Mouse (Mus musculus) retina, adult 2 months (tissue): Measurements from ENCODE around the gene Rps16.
"Not testable (repeated sequence)": the region's sequence is repeated elsewhere in the genome, so short reads cannot be mapped to it uniquely, and the experiment has no call there.

Experiments used
- DNase-seq: peaks from one replicate; pipeline ENCODE4 v3.0.0-alpha.2; 2012; ENCODE audit warnings: low read depth, low spot score

Gene Rps16

GRCm38 (mm10) chr7:28373891-28374495 is 23.5 kb downstream of the Rps16 start:
- DNase-seq, result no peak

- no peak for DNase-seq
These were observed 24.2 kb downstream of the Rps16 start for GRCm38 (mm10) chr7:28374647-28375046.

GRCm38 (mm10) chr7:28375176-28375921 is 24.9 kb downstream of the Rps16 start:
- DNase-seq, result no peak

- DNase-seq, result no peak
These were observed 25.7 kb downstream of the Rps16 start for GRCm38 (mm10) chr7:28376011-28376771.

- no peak for DNase-seq
These were observed 27.0 kb downstream of the Rps16 start for GRCm38 (mm10) chr7:28377190-28378065.

GRCm38 (mm10) chr7:28378066-28378690 is 27.7 kb downstream of the Rps16 start:
- no peak for DNase-seq

- peak; percentile 60 for DNase-seq
These were observed 28.6 kb downstream of the Rps16 start for GRCm38 (mm10) chr7:28378769-28379651.

GRCm38 (mm10) chr7:28380237-28381016 is 30.0 kb downstream of the Rps16 start, which contains the start of gene Zfp36:
Gene Zfp36, minus strand, starts transcription at chr7:28380253.
- no peak for DNase-seq

GRCm38 (mm10) chr7:28381017-28381790 is 30.8 kb downstream of the Rps16 start:
- no peak for DNase-seq

- no peak for DNase-seq
These were observed 31.5 kb downstream of the Rps16 start for GRCm38 (mm10) chr7:28381938-28382337.

- no peak for DNase-seq
These were observed 32.0 kb downstream of the Rps16 start for GRCm38 (mm10) chr7:28382347-28382951.

- no peak for DNase-seq
These were observed 32.5 kb downstream of the Rps16 start for GRCm38 (mm10) chr7:28382981-28383396.

- DNase-seq, result no peak
These were observed 33.2 kb downstream of the Rps16 start for GRCm38 (mm10) chr7:28383606-28384005.

- DNase-seq, result no peak
These were observed 33.7 kb downstream of the Rps16 start for GRCm38 (mm10) chr7:28384162-28384561.

GRCm38 (mm10) chr7:28385196-28385595 is 34.7 kb downstream of the Rps16 start:
- DNase-seq, result no peak

GRCm38 (mm10) chr7:28386007-28386406 is 35.6 kb downstream of the Rps16 start:
- DNase-seq, result no peak

- no peak for DNase-seq
These were observed 36.0 kb downstream of the Rps16 start for GRCm38 (mm10) chr7:28386462-28386861.

GRCm38 (mm10) chr7:28386877-28387276 is 36.4 kb downstream of the Rps16 start:
- DNase-seq, result not testable (repeated sequence)
